Mouse (Mus musculus) heart, adult 10 weeks (tissue): ENCODE measurements around the gene Ranbp3l. TPM values are rescaled to one million over a fixed set of nuclear protein-coding genes. Genes with fewer than 3 reads are reported as not detected.

Experiments used
- polyA plus RNA-seq: library from polyadenylated mRNA; stranded (reverse); fragments of 350-450 nt; fragmentation: Illumina TruSeq; extraction: RNeasy Lipid Tissue Mini Kit (QIAGEN cat#74804); gene quantifications from one replicate; pipeline ENCODE4 v1.2.3, GENCODE M21; 2014; ENCODE audit warnings: low read depth, low replicate concordance

Gene Ranbp3l
- not detected for polyA plus RNA-seq

DNA sequence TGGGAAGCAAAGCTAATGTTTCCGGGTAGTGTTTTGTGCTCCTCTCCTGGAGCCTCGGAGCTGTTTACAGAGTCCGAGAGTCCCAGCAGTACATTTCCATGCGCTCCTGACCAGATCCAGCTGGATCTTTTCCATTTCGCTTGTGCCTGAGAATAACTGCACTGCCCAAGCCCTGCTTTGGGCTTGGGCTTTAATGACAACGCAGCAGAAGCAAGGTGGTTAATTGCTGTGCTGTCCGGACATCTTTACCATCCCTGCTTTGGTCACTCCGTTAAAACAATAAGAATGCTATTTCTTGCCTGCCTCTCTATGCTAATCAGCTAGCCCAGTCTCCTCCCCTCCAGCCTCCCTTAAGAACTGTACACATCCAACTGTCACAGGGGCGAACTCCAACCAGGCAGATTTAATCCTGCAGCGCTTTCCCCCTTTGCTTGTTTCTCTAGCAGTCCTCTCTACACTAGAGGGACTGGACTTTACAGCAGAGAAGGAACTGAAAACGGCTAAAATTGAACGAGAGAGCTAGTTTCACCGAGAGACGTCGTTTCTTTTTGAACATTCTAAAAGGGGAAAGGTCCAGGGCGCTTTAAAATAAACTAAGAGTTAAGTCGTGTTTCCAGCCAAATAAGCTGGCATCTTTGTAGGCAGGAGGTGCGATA lies at the start of gene Ranbp3l:
Gene Ranbp3l, plus strand, starts transcription at position 377 of the 656 bp plus-strand sequence.

GRCm38 (mm10) chr15:9070912-9071555 lies 103.3 kb downstream of the Ranbp3l start, which contains the start of gene Nadk2:
Gene Nadk2, plus strand, starts transcription at chr15:9071260.

Other genes with a start within 250 kb of the Ranbp3l start
- gene Nadk2, start 103.3 kb downstream of the Ranbp3l start, polyA plus RNA-seq, result 66.7 TPM
- 6.2 TPM for gene Lmbrd2, start 172.6 kb downstream of the Ranbp3l start, polyA plus RNA-seq
- 0.97 TPM for gene Skp2, start 187.5 kb downstream of the Ranbp3l start, polyA plus RNA-seq